Mouse (Mus musculus) forebrain, embryonic 13.5 days (tissue): ENCODE results near the gene Zfp148. TPM values are rescaled to one million over a fixed set of nuclear protein-coding genes. Genes with fewer than 3 reads are reported as not detected.
"Not testable (repeated sequence)": the region's sequence is repeated elsewhere in the genome, so short reads cannot be mapped to it uniquely, and the experiment has no call there.

Experiments used
- ATAC-seq: fragments of 200-750 bp; cut with Nextera tagmentation; 2 replicates; pipeline ENCODE4 v1.8.0; 2017
- H3K27ac ChIP-seq: fragments of 300-500 bp; sonication (generic); 2 replicates; pipeline ENCODE4 v1.5.1; 2015; ENCODE audit warnings: inconsistent platforms, mild to moderate bottlenecking, moderate library complexity
- H3K27me3 ChIP-seq: fragments of 300-500 bp; sonication (generic); 2 replicates; pipeline ENCODE4 v1.6.1; 2015; ENCODE audit warnings: mild to moderate bottlenecking, inconsistent platforms
- H3K36me3 ChIP-seq: fragments of 300-500 bp; sonication (generic); 2 replicates; pipeline ENCODE4 v1.6.1; 2015; ENCODE audit warnings: mild to moderate bottlenecking, inconsistent platforms; ENCODE audit not compliant: poor library complexity, severe bottlenecking
- H3K4me1 ChIP-seq: fragments of 300-500 bp; sonication (generic); 2 replicates; pipeline ENCODE4 v1.6.1; 2015; ENCODE audit warnings: inconsistent platforms
- H3K4me2 ChIP-seq: fragments of 300-500 bp; sonication (generic); 2 replicates; pipeline ENCODE4 v1.6.1; 2015; ENCODE audit warnings: inconsistent platforms, mild to moderate bottlenecking, moderate library complexity
- H3K4me3 ChIP-seq: fragments of 300-500 bp; sonication (generic); 2 replicates; pipeline ENCODE4 v1.5.1; 2015; ENCODE audit warnings: mild to moderate bottlenecking, inconsistent platforms
- H3K9ac ChIP-seq: fragments of 300-500 bp; sonication (generic); 2 replicates; pipeline ENCODE4 v1.6.1; 2015; ENCODE audit warnings: mild to moderate bottlenecking, inconsistent platforms
- H3K9me3 ChIP-seq: fragments of 300-500 bp; sonication (generic); replicated peaks from 2 replicates; pipeline ENCODE4 v1.6.1; 2016; ENCODE audit warnings: inconsistent platforms
- WGBS: fragments of 180-500 bp; shearing (Covaris S2); methylation state at CpG from one replicate; pipeline ENCODE4 v1.1.7; 2015; 5-methylcytosine and 5-hydroxymethylcytosine counted together
- polyA plus RNA-seq: library from polyadenylated mRNA; unstranded; fragments of >200 nt; fragmentation: Nextera tagmentation; extraction: Ambion mirVana; gene quantifications from 2 replicates; pipeline ENCODE4 v1.2.1, GENCODE M21; 2015

The Zfp148 gene
- polyA plus RNA-seq, 1 experiment from 2014 or later, result 66.6 TPM

DNA sequence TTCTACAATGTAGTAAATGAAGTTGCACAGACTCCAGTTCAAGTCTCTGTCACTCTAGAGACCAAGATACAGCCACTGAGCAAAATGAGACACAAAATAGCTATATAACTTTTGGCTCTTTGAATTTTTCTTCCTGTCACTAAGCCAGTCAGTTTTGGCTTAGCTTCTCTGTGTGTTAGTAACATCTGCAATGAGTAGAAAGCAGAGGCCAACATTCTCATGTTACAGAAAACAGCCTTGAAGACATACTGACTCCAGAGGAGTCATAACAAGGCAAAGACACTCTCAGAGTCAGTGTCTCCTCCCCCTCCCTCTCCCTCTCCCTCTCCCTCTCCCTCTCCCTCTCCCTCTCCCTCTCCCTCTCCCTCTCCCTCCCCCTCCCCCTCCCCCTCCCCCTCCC, 89.3 kb downstream of the Zfp148 start:
- no peak for ATAC-seq
- no peak overlapping the region for H3K27ac ChIP-seq

DNA sequence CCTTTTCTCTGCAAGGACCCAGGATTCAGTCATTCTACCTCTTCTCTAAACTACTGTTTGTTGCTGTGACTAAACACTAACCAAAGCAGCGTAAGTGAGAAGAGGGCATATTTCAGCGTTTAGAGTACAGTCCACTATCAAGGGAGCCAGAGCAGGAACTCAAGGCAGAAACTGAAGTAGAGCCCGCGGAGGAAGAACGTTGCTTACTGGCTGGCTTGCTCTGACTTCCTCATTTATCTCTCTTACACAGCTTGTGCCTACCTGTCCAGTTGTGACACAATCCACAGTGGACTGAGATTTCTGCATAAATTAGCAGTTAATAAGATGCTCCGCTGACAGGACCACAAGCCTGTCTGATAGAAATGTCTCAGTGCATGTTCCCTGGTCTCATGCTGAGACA, 93.7 kb downstream of the Zfp148 start:
- peaks cover 54% of the 10 kb centered on the region for H3K36me3 ChIP-seq
- ATAC-seq, result no peak
- no peak overlapping the region for H3K9ac ChIP-seq
- whole genome bisulfite sequencing, result 96% methylated on average over 6 of the region's 6 CpGs
- H3K27ac ChIP-seq, result no peak overlapping the region
- no peaks in the 10 kb centered on the region for H3K9me3 ChIP-seq
- no peak overlapping the region for H3K4me2 ChIP-seq
- no peak overlapping the region for H3K4me3 ChIP-seq
- no peaks in the 10 kb centered on the region for H3K27me3 ChIP-seq
- no peaks in the 10 kb centered on the region for H3K4me1 ChIP-seq

More for the DNA sequence above, 89.3 kb downstream of the Zfp148 start:
- H3K36me3 ChIP-seq, result peaks cover 26% of the 10 kb centered on the region
- no peak overlapping the region for H3K4me2 ChIP-seq
- H3K9ac ChIP-seq, result no peak overlapping the region
- H3K9me3 ChIP-seq, result no peaks in the 10 kb centered on the region
- peaks cover 12% of the 10 kb centered on the region for H3K4me1 ChIP-seq
- no peaks in the 10 kb centered on the region for H3K27me3 ChIP-seq
- no peak overlapping the region for H3K4me3 ChIP-seq

DNA sequence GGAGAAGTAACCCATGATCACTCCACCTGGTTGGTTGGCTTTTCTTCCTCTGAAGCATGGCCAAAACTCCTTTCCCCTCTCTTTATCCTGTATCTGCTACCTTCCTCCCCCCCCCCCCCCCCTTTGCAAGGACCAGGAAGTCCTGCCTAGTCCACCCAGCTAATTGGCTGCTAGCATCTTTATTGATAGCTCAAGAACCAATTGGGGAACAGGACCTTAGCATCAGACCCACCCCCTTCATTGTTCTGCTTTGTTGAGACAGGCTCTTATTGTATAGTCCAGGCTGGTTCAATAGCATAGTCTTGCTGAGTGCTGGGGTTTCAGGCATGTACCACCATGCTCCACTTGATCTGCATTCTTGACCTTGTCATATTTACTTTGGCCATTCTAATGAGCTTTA, 99.3 kb downstream of the Zfp148 start:
- H3K9ac ChIP-seq, result no peak overlapping the region
- H3K4me2 ChIP-seq, result no peak overlapping the region
- H3K36me3 ChIP-seq, result peaks cover 55% of the 10 kb centered on the region
- no peaks in the 10 kb centered on the region for H3K27me3 ChIP-seq
- H3K4me3 ChIP-seq, result no peak overlapping the region
- H3K4me1 ChIP-seq, result no peaks in the 10 kb centered on the region
- H3K27ac ChIP-seq, result no peak overlapping the region
- no peak for ATAC-seq
- no peaks in the 10 kb centered on the region for H3K9me3 ChIP-seq

DNA sequence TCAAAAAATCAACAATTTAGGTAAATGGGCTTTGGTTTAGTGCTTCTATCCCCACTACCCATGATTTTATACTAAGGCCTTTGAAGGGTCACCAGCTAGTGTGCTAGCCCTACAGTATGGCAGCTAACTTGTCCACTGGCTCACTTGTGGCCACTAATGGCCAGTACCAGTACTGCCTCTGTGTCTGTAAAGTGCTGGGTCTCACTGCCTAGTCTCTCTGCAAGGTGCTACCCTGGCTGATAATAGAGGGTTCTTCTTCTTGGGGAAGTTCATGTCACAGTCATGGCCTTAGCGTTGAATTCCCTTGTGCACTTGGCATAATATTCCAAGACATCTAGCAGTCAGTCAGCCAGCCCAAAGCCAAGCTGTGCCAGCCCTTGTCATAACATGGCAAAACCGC, 100.5 kb downstream of the Zfp148 start:
- peaks cover 46% of the 10 kb centered on the region for H3K36me3 ChIP-seq
- H3K4me2 ChIP-seq, result no peak overlapping the region
- no peak for ATAC-seq
- no peaks in the 10 kb centered on the region for H3K27me3 ChIP-seq
- H3K27ac ChIP-seq, result no peak overlapping the region
- no peak overlapping the region for H3K4me3 ChIP-seq
- no peaks in the 10 kb centered on the region for H3K4me1 ChIP-seq
- H3K9ac ChIP-seq, result no peak overlapping the region
- 98% methylated on average over 2 of the region's 2 CpGs for WGBS
- H3K9me3 ChIP-seq, result no peaks in the 10 kb centered on the region

DNA sequence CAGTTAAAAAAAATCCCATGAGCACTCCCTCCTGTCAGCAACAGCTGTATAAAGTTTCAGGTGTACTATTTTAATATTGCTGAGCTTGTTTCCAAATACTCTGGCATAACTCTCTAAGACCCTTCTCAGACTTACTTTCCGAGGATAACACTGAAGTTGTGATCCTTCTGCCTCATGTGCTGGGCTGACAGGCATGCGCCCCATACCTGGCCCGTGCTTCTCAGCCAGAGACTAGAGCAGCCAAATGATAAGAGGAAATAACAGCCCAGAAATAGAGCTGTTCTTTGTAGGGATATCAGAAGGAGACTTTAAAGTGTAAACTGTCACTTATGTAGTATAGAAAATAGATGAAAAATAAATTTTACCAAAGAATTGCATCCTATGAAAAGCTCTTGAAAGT, 101.7 kb downstream of the Zfp148 start:
- no peak for ATAC-seq
- Histone ChIP-seq H3K36me3 (peaks cover 34% of the 10 kb centered on the region), H3K27me3 (no peaks in the 10 kb centered on the region), H3K4me3 (no peak overlapping the region), H3K27ac (no peak overlapping the region), H3K4me1 (peaks cover 7% of the 10 kb centered on the region), H3K4me2 (no peak overlapping the region), H3K9ac (no peak overlapping the region), H3K9me3 (no peaks in the 10 kb centered on the region)
- 96% methylated on average over 3 of the region's 3 CpGs for WGBS

DNA sequence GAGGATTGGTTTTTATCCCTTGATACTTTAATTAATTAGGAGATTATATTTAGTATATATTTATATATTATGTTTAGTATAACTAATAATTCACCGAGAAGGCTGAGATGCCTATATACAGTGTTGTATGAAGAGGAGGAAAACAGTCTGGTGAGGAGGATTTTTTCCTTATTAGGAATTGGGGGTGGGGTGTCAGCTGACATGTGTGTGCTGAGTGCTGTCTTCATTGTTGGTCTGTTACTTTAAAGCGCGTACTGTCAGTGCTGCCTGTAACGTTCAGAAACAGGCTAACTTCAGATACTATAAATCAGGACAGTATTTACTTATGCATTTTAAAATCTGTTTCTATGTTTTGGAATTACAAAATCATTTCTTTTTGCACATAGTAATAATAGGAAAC, 107.1 kb downstream of the Zfp148 start:
- H3K9me3 ChIP-seq, result no peaks in the 10 kb centered on the region
- no peak overlapping the region for H3K27ac ChIP-seq
- no peak overlapping the region for H3K4me2 ChIP-seq
- peaks cover 15% of the 10 kb centered on the region for H3K4me1 ChIP-seq
- peak; percentile 33; the same call in 1 of the 2 replicates for ATAC-seq
- H3K9ac ChIP-seq, result no peak overlapping the region
- no peak overlapping the region for H3K4me3 ChIP-seq
- no peaks in the 10 kb centered on the region for H3K27me3 ChIP-seq
- WGBS, result 63% methylated on average over 4 of the region's 4 CpGs
- H3K36me3 ChIP-seq, result peaks cover 22% of the 10 kb centered on the region; the same call in 1 of the 2 replicates

DNA sequence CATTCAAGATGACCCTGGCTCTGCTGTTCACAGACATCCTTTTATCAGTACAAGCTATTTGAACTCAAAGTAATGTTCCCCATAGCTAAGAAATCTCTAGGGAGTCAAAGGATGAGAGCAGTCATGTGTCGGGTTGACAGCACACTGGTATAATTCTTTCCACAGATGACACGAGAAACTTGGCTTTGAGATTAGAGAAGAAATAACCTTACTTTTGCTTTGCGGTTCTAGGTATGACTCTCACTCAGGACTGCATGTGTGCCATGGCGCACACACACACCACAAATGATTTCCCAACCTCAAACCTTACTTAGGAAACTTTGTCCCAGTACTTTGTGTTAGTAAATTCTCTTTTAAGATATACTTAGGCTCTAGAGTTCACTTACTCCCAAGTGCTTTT, 113.7 kb downstream of the Zfp148 start:
- H3K27me3 ChIP-seq, result no peaks in the 10 kb centered on the region
- no peak overlapping the region for H3K27ac ChIP-seq
- no peak overlapping the region for H3K9ac ChIP-seq
- WGBS, result 97% methylated on average over 4 of the region's 4 CpGs
- no peaks in the 10 kb centered on the region for H3K4me1 ChIP-seq
- H3K9me3 ChIP-seq, result no peaks in the 10 kb centered on the region
- ATAC-seq, result no peak
- peaks cover 44% of the 10 kb centered on the region for H3K36me3 ChIP-seq
- no peak overlapping the region for H3K4me2 ChIP-seq
- no peak overlapping the region for H3K4me3 ChIP-seq

DNA sequence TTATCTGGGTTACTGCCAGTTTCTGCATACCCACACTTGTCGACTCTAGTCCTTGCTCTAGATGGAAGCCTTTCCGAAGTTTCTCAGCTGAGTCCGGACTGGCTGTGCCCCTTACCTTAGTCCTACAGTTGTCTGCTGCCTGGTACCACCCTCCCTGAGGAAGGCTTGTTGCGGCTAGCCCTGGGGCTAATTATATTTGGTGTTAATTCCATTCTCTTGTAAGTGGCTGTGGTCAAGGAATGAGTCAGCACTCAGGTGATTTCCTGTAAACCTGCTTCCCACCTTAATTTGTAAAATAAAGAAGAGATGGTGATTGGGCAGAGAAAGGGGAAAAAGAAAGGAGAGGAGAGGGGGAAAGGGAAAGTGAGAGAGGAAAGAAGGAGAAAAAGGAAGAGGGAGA, 127.4 kb downstream of the Zfp148 start:
- H3K27me3 ChIP-seq, result no peaks in the 10 kb centered on the region
- no peak overlapping the region for H3K9ac ChIP-seq
- no peak overlapping the region for H3K4me3 ChIP-seq
- H3K4me1 ChIP-seq, result no peaks in the 10 kb centered on the region
- 93% methylated on average over 4 of the region's 4 CpGs for WGBS
- peaks cover 16% of the 10 kb centered on the region for H3K36me3 ChIP-seq
- ATAC-seq, result no peak
- no peak overlapping the region for H3K4me2 ChIP-seq
- H3K27ac ChIP-seq, result no peak overlapping the region
- H3K9me3 ChIP-seq, result no peaks in the 10 kb centered on the region

DNA sequence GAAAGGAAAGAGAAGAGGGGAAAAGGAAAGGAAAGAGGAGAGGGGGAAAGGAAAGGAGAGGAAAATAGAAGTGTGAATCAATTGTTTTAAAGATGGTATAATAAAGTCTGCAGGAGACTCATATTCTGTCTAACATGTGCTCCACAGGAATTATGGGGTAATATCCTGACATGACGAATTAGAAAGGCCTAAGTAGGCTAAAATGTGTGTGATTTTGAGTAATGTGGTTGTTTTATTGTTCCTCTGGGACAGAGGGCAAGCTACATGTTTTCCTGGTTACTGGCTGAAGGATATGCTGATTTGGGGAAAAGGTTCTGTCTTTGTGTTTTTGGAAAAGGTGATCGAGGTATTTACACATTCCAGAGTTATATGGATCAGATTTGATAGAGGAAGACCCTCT, 128.6 kb downstream of the Zfp148 start:
- not testable (repeated sequence) for H3K4me2 ChIP-seq, ATAC-seq
- 90% methylated on average over 2 of the region's 2 CpGs for WGBS

DNA sequence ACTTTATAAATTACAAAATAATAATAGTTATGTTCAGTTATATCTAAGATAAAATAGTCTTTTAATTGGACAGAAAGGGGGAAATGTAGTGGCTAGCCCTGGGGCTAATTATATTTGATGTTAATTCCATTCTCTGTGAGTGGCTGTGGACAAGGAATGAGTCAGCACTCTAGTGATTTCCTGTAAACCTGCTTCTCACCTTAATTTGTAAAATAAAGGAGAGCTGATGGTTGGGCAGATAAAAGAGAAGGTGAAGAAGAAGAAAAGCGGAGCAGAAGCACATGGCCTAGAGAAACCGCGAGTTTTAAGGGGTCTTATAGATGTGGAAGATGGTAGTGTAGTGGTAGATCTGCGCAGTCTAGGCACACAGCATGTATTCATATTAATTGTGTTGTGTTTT, 130.2 kb downstream of the Zfp148 start:
- H3K27ac ChIP-seq, H3K4me1 ChIP-seq, H3K4me2 ChIP-seq, ATAC-seq, H3K4me3 ChIP-seq, H3K9me3 ChIP-seq, H3K36me3 ChIP-seq, H3K9ac ChIP-seq, H3K27me3 ChIP-seq: not testable (repeated sequence)
- 92% methylated on average over 4 of the region's 4 CpGs for WGBS

More for the DNA sequence above, 128.6 kb downstream of the Zfp148 start:
- not testable (repeated sequence) for H3K4me3 ChIP-seq, H3K4me1 ChIP-seq, H3K9me3 ChIP-seq, H3K9ac ChIP-seq, H3K27me3 ChIP-seq, H3K27ac ChIP-seq
- peaks cover 11% of the 10 kb centered on the region for H3K36me3 ChIP-seq

DNA sequence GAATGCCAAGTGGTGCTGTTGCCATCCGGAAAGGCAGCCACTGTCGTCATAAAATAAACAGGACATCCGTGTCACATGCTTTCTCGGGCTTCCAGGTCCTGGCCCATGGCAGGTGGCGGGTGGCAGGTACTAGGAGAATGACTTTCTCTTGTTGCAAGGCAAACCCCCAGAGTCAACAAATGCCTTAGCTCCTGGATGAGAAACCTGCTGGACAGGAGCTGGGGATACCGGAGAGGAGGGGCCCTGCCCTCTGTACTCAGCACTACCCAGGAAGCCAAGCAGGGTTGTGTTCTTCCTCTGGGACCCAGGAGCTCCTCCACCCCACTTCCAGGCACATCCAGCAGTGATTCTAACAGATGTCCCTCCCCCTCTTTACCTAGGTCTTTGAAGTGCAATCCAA, 131.9 kb downstream of the Zfp148 start:
- ATAC-seq, result no peak

DNA sequence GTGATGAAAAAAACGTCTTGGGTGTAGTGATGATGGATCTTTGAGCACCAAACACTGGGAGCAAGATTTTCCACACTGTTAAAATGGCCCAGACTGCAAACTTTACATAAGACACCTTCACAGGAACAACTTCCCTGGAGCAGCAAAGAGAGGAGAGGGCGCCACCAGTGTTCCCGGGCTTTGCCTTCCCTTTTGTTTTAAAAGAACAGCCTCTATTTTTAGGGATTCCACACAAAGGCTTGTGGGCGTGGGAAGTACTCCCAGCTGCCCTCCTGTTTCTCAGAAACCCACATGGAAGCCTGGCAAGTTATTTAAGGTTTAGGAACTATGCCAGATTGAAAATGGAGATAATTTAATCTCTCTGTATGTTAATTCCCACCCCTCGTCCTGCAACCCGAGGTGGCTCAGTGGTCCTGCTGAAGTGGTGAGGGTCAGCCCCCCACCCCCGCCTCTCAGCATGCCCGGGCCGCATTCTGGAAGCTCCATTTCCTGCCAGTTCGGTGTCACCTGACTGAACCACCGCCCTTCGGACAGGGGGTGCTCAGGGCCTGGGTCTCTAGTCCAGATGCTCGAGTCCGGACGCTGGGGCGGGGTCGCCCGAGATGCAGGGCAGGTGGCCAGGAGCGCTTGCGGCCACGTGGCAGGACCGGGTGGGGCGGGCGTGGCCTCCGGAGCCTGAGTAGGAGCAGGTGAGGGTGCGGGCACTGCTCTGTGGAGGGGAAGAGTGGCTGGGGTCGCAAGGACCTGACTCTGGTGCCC, 136.3 kb downstream of the Zfp148 start, which contains the start of gene Slc12a8:
Gene Slc12a8 (plus strand): TSS at position 522 of the 759 bp plus-strand sequence.
- ATAC-seq, result peak; percentile 64
- Histone ChIP-seq H3K4me2 (peak within 1 kb of the TSS; percentile 75), H3K4me1 (peaks cover 19% of the 10 kb centered on the region), H3K9me3 (no peaks in the 10 kb centered on the region), H3K27ac (peak within 1 kb of the TSS; percentile 16; the same call in 1 of the 2 replicates), H3K9ac (peak within 1 kb of the TSS; percentile 66), H3K36me3 (no peaks in the 10 kb centered on the region), H3K4me3 (peak within 1 kb of the TSS; percentile 38), H3K27me3 (no peaks in the 10 kb centered on the region)
- 3% methylated on average over 27 of the region's 27 CpGs for WGBS

More for the DNA sequence above, 131.9 kb downstream of the Zfp148 start:
- H3K9me3 ChIP-seq, result no peaks in the 10 kb centered on the region
- no peaks in the 10 kb centered on the region; the same call in 1 of the 2 replicates for H3K36me3 ChIP-seq
- no peaks in the 10 kb centered on the region for H3K27me3 ChIP-seq
- H3K4me3 ChIP-seq, result no peak overlapping the region
- no peak overlapping the region for H3K9ac ChIP-seq
- no peak overlapping the region for H3K27ac ChIP-seq
- no peak overlapping the region for H3K4me2 ChIP-seq
- peaks cover 15% of the 10 kb centered on the region for H3K4me1 ChIP-seq
- WGBS, result 89% methylated on average over 6 of the region's 6 CpGs

DNA sequence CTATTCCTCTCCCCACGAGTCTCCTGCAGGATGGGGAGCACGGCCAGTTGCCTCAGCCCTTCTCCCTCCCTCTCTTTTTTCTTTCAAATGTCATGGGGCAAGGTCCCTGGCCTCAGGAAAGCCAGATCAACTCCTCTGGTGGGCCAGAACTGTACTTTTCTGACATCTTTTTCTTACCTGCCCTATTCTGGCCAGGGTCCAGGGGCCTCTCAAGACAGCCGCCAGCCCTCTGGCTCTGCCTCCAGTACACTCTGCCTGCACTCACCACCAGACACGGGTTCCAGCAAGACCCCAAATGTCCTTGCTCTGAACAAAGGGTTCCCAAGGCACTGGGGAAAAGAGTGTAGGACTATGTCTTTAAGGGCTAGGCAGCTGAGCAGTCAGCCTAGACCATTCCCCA, 137.0 kb downstream of the Zfp148 start:
- peak; percentile 39; the same call in 1 of the 2 replicates for ATAC-seq
- Histone ChIP-seq H3K27me3 (no peaks in the 10 kb centered on the region), H3K4me3 (peak overlapping the region; percentile 38; the same call in 1 of the 2 replicates)

More for the DNA sequence above, 137.0 kb downstream of the Zfp148 start:
- H3K36me3 ChIP-seq, result no peaks in the 10 kb centered on the region
- H3K4me2 ChIP-seq, result peak overlapping the region; percentile 75
- peaks cover 19% of the 10 kb centered on the region for H3K4me1 ChIP-seq
- H3K27ac ChIP-seq, result no peak overlapping the region
- 14% methylated on average over 4 of the region's 4 CpGs for WGBS
- H3K9ac ChIP-seq, result no peak overlapping the region
- H3K9me3 ChIP-seq, result no peaks in the 10 kb centered on the region
